Mouse (Mus musculus) retina, postnatal 1 day (tissue): ENCODE measurements around the gene Gm20379.

Experiments
- DNase-seq: peaks from one replicate; pipeline ENCODE4 v3.0.0-alpha.2; 2012

The Gm20379 gene

GRCm38 (mm10) chr13:92305680-92306079 lies at the start of gene Gm20379:
Gm20379 (plus strand) TSS chr13:92305980.
- DNase-seq = no peak

DNA sequence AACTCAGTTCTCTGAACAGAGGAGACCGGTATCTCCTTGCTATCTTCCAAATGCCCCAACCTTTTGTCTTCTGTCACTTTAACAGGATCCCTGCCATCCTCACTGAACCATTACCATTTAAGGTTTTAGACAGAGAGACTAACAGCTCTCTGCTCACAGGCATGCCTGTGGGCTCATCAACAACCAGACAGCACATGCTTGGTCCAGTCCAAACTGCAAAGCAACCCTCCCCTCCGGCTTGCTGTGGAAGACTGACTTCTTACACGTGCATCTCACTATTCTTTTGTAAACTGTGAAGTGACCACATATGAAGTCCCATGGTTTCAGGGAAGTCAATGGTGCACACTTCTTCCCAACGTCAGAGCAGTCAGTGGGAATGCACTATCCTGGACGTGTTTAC lies 44.5 kb upstream of the Gm20379 start:
- DNase-seq = no peak

GRCm38 (mm10) chr13:92263566-92263965 lies 42.2 kb upstream of the Gm20379 start:
- no peak for DNase-seq

DNA sequence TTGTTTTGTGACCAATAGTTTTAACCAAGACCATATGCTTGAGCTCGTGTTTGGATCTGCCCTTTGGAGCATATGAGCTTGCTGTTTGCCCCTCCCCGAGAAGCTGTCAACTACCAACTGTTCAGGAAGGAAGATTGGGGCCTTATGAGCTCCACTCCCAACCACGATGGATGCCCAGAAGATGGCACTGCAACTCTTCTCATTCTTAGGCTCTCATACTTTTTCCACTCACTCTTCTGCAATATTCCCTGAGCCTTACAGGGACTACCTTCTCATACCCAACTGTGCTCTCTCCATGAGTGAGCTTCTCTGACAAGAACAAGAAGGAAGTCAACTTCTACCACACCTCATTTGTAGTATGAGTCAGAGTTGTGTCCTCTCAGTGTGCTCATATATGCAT lies 38.7 kb upstream of the Gm20379 start:
- DNase-seq = no peak

- DNase-seq = no peak
Measured at GRCm38 (mm10) chr13:92274274-92275198, 31.2 kb upstream of the Gm20379 start.

DNA sequence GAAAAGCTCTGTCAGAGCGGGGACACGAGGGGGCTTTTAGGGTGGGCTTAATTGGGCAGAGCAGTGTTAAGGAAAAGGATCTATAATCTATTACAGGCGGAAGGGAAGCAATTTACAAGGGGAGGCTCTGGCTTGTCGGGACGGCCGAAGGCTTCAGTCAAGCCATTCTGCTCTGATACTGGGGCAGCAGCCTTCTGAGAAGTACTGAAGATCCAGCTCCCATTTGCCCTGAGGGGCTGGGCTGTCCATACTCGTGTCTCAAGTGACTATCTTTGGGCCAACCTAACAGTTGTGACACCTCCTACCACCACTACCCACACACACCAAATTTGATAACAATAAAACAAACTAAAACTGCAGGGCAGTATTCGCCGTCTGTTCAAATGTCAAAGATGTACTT lies 30.5 kb upstream of the Gm20379 start:
- no peak for DNase-seq

GRCm38 (mm10) chr13:92277027-92277426 lies 28.8 kb upstream of the Gm20379 start:
- no peak for DNase-seq

DNA sequence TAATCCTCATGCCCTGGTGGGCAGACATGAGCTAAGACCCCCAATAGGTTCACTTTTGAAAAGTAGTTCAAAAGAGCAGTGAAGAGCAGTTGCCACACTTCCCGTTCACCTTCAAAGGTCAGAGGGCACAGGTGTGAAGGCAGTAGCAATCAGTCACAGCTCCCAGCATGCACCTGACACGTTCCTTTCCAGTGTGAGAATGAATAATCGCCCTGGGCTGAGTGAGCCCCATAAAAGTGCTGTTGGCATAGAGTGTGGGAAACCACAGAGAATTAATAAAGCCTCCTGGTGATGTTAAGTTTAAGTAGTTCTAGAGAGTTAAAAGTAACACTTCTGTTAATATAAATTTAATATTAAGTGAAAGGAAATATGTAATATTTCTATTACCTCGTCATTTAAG lies 14.2 kb upstream of the Gm20379 start:
- DNase-seq = no peak

GRCm38 (mm10) chr13:92293883-92294282 lies 11.9 kb upstream of the Gm20379 start:
- DNase-seq = no peak

DNA sequence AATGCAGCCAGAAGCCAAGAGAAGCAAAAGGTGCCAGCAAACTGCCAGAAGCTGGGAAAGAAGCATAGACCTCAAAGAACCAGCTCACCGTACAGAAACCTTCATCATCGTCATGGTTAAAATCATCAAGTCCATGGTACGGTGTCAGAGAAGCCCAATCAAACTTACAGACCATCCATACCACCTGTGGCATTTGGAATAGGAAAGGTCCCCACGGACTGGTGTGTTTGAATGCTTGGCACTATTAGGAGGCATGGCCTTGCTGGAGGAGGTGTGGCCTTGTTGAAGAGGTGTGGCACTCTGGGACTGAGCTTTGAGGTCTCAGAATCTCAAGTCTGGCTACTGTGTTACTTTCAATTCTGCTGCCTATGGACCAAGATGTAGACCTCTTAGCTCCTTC lies 9.3 kb upstream of the Gm20379 start:
- no peak for DNase-seq

DNA sequence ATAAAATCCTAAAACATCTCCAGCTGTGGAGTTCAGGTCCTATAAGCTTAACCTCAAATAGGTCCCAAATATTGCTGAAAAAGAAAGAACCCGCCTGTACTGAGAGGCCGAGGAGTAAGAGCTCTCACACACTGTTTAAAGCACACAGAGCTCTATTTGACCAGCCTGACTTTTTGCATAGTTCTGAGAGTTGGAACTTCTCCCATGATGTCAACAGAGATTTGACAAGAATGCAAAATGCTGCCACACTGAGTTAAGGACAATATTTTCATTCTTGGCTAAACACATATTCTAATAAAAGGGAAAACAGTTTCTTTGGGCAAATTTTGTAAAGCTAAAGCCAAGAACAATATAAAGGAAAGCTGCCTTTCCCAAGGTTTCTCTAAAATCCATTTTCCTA lies 8.8 kb upstream of the Gm20379 start:
- DNase-seq = no peak

- DNase-seq = no peak
Measured at GRCm38 (mm10) chr13:92299522-92299921, 6.3 kb upstream of the Gm20379 start.

- DNase-seq = no peak
Measured at GRCm38 (mm10) chr13:92301754-92302153, 4.0 kb upstream of the Gm20379 start.

DNA sequence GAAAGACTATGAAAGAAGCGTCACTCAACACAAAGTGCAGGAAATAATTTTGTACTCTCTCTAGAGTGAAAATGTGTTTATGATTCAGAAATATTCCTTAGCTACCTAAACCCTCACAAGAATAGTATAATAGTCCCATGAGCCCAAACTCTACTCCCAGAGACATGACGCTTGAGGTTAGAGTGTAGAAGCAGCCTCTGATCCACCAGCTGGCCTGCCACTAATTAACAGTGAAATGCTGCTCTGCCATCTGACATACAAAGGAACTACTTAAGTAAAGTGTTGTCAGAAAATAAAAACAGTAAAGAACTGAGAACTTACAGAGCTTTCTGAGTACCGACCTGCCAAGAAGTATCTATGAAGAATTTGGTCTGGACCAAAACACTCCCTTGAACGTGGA lies 3.3 kb upstream of the Gm20379 start:
- DNase-seq = no peak

DNA sequence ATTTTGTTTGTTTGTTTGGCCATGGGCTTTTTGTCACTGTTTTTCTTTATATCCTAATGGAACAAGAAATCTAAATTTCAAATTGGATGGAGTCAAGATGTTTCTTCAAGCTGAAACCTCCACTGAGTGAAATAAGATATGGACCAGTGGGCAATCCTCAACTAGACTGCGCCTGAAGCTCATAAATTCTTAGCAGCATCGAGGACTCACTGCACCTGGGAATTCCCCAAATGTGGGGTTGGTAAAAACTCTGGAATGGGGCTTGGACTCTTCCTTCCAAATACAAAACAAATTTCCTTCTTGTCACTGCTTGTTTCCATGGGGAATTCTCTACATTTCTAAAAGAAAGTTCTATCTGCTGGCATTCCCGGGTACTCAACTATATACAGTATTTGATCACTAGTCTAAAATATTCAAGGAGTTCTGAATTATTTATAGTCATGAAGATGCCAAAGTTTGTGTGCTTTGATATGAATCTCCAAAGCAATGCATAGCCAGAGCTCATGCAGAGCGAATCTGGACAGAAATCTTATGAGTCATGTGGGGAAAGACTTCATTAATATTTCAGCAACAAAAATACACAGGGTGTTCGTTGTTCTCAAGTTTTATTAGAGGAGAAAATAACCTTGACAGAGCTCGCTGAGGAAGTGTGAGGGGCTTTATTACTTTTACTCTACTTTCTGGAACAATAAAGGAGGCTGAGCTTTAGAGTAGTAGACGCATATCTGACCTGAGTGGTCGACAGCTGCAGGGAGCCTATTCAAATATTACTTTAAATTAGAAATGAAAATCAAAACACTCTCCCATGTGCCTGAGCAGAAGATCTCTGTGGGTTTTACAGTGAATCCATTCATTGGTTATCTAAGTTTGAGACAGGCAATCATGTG lies 2.5 kb upstream of the Gm20379 start:
- no peak for DNase-seq

DNA sequence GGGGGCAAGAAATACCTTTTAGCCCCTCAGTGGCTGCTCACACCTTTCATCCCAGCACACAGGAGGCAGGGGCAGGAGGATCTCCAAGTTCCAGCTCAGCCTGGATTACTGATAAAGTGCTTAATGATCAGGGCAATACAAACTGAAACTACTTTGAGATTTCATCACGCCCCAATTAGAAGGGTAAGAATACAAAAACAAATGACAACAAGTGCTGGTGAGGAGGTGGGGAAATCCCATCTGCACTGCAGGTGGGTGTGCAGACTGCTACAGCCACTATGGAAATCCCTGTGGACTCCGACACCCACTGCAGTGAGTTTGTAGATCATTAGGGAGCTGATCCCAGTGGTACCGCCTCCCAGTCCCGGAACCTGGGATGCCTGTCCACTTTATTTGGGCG lies 1.5 kb upstream of the Gm20379 start:
- DNase-seq = no peak

- no peak for DNase-seq
Measured at GRCm38 (mm10) chr13:92314613-92315012, 8.8 kb downstream of the Gm20379 start.

DNA sequence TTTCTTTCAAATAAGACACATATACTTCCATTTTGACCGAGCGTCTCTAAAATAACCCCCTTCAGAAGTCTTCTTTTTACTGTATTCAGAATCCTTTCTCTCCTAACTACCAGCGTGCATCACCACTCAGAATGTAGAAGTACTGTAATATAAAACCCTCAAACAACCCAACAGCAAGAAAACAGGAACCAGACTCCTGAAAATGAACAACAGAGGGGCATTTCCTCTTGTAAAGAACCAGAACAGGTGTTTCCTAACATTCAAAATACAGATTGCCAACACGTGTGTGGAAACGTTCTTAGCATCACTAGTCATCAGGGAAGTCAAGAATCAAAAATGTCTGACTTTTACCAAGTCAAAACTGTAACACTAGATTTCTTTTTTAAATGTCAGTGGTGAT lies 15.0 kb downstream of the Gm20379 start:
- no peak for DNase-seq

DNA sequence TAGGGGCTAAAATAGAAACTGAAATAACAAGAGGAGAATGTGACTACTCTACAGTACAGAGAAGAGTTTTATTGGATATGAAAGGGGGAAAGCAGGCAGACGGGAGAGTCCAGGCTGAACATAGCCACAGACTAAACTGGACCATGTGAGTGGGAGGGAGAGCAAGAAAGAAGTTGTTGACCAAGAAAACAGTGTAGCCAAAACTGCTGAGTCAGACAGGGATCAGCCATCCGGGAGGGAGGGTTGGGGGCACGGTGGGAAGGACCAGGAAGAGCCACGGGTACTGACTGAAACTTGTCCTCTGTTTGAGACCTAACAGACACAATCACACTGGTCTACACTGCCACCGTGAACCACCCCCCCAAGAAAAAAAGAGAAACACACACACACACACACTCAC lies 20.2 kb downstream of the Gm20379 start:
- no peak for DNase-seq

DNA sequence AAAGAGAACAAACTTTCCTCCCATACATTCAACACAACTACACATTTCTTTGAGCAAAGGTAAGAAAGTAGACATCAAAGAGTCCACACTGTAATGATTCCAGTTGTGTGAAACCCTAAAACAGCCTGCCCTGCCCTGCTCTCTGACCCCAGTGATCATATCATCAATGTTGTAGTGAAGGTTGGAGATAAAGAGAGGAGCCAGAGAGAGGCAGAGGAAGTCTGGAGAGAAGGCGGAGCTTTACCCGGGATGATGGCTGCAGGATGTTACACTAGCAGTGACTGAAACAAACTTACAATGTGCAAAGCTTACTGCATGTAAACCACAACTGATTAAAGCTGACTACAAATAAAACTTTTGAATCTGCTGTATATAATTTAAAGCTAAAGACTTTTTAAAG lies 22.2 kb downstream of the Gm20379 start:
- no peak for DNase-seq

- no peak for DNase-seq
Measured at GRCm38 (mm10) chr13:92330621-92331020, 24.8 kb downstream of the Gm20379 start.

DNA sequence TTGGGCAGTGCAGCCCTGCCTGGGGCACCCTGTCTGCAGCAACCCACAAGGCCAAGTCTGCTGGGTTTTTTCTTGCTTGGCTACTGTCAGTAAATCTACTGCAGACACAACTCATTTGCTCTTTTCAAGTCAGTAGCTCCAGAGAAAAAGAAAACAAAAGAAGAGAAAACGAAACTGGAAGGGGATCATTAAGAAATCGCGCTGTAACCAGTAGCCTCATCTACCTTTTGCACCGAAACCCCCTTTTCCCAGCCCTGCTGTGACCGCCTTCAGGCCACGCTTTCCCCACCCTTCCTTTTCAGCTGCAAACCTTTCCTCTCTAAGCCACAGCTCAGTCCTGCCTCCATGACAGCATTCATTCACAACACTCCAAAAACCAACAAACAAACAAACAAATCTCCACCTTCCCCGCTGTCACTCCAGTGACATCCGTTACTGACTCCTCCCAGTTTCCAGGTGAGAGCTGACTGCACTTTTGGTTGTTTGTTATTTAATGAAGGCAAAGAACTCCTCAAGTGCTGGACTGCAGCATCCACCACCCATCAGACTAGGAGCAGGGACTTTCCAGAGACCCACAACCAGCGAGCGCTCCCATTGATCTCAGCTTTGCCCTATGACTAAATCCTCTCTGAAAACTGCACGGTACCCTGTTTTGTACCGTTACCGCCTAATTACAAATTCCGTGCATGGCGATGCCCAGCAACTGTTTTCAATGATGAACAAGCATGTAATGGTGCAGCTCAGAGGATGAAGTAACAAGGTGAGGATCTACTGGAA lies 26.5 kb downstream of the Gm20379 start:
- no peak for DNase-seq

DNA sequence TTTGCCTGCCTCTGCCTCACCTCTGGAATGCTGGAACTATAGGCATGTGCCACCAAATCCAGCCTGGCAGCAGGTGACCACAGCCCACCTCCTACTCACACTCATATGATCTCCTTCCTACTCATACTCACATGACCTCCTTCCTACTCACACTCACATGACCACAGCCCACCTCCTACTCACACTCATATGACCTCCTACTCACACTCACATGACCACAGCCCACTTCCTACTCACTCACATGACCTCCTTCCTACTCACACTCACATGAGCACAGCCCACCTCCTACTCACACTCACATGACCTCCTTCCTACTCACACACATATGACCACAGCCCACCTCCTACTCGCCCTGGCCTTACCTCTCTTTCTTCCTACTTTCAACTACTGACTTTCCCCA lies 31.1 kb downstream of the Gm20379 start:
- no peak for DNase-seq
